Mouse (Mus musculus) intestine, embryonic 16.5 days (tissue): ENCODE measurements around the gene Aurka. TPM values are rescaled to one million over a fixed set of nuclear protein-coding genes. Genes with fewer than 3 reads are reported as not detected.

ENCODE experiments used
- ATAC-seq: fragments of 200-750 bp; cut with Nextera tagmentation; 2 replicates; pipeline ENCODE4 v1.8.0; 2017; ENCODE audit warnings: moderate TSS enrichment, moderate library complexity
- H3K27ac ChIP-seq: fragments of 300-500 bp; sonication (generic); 2 replicates; pipeline ENCODE4 v1.5.1; 2014; ENCODE audit warnings: mild to moderate bottlenecking, low read length
- H3K27me3 ChIP-seq: fragments of 300-500 bp; sonication (generic); replicated peaks from 2 replicates; pipeline ENCODE4 v1.6.1; 2014; ENCODE audit warnings: low read length, control low read depth, mixed read lengths; ENCODE audit not compliant: control insufficient read depth, insufficient read depth
- H3K36me3 ChIP-seq: fragments of 300-500 bp; sonication (generic); 2 replicates; pipeline ENCODE4 v1.6.1; 2014; ENCODE audit warnings: low read length, control low read depth; ENCODE audit not compliant: control insufficient read depth, insufficient read depth
- H3K4me1 ChIP-seq: fragments of 300-500 bp; sonication (generic); 2 replicates; pipeline ENCODE4 v1.6.1; 2014; ENCODE audit warnings: low read length, control low read depth, mixed read lengths; ENCODE audit not compliant: control insufficient read depth, insufficient read depth
- H3K4me2 ChIP-seq: fragments of 300-500 bp; sonication (generic); 2 replicates; pipeline ENCODE4 v1.6.1; 2014; ENCODE audit warnings: low read depth, low read length, control low read depth
- H3K4me3 ChIP-seq: fragments of 300-500 bp; sonication (generic); 2 replicates; pipeline ENCODE4 v1.5.1; 2014; ENCODE audit warnings: mild to moderate bottlenecking, low read length
- H3K9ac ChIP-seq: fragments of 300-500 bp; sonication (generic); 2 replicates; pipeline ENCODE4 v1.6.1; 2014; ENCODE audit warnings: low read depth, low read length
- H3K9me3 ChIP-seq: fragments of 300-500 bp; sonication (generic); 2 replicates; pipeline ENCODE4 v1.6.1; 2016; ENCODE audit warnings: low read length, control low read depth; ENCODE audit not compliant: control insufficient read depth
- WGBS: fragments of 180-500 bp; shearing (Covaris S2); extraction: QIAGEN DNeasy Blood & Tissue Kit; methylation state at CpG from one replicate; pipeline ENCODE4 v1.1.7; 2014; 5-methylcytosine and 5-hydroxymethylcytosine counted together
- polyA plus RNA-seq: library from polyadenylated mRNA; unstranded; fragments of >200 nt; fragmentation: Nextera tagmentation; extraction: Ambion mirVana; gene quantifications from 2 replicates; pipeline ENCODE4 v1.2.1, GENCODE M21; 2015

Aurka gene
- polyA plus RNA-seq, 1 experiment from 2014 or later: 103 TPM

DNA sequence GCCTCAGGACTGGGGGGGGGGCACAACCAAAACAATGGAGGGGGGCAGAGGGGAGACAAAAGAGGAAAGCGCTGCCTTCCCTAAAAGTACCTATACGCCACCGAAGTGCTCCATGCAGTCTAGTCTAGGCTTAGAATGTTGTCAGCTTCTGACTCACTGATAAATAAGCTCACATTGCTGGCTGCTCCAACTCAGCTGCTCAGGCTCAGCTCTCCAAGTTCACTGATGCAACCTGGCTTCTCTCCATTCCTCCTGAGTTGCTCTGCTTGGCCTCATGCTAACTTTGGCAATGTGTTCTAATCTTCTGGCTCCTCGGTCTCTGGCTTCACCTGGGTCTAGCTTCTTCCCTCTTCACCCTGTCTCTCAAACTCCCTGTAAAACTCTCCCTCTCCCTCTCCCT is 6.2 kb upstream of the Aurka start:
- 87% methylated on average over 4 of the region's 4 CpGs for WGBS
- Histone ChIP-seq H3K9me3 (no peaks in the 10 kb centered on the region), H3K27me3 (no peaks in the 10 kb centered on the region), H3K4me1 (peaks cover 6% of the 10 kb centered on the region), H3K4me3 (no peak overlapping the region), H3K27ac (no peak overlapping the region), H3K4me2 (no peak overlapping the region), H3K36me3 (peaks cover 41% of the 10 kb centered on the region), H3K9ac (no peak overlapping the region)
- no peak for ATAC-seq

DNA sequence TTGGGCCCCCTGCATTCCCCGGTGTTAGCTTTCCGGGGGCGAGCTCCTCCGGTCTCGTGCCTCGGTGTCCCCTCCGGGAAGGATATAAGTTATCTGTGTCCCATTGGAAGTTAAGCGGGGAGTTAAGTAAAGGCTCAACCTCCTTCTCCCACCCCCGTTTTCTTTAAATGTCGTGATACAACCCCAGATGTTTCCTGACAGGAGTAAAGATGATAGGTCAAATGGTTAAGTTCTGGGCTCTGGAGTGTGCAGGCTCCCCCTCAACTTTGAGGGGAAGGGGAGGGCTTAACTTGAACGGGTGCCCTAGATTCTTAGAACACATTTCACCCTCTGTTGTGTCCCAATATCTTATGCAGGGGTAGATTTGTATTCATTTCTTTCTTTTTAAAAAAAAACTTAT is 923 bp upstream of the Aurka start:
- peak; percentile 1; the same call in 1 of the 2 replicates for ATAC-seq
- Histone ChIP-seq H3K4me3 (peak overlapping the region; percentile 98), H3K9ac (peak overlapping the region; percentile 98), H3K36me3 (peaks cover 22% of the 10 kb centered on the region; the same call in 1 of the 2 replicates), H3K4me1 (peaks cover 22% of the 10 kb centered on the region), H3K9me3 (no peaks in the 10 kb centered on the region), H3K4me2 (peak overlapping the region; percentile 74), H3K27me3 (no peaks in the 10 kb centered on the region), H3K27ac (peak overlapping the region; percentile 77)
- WGBS: 0% methylated on average over 11 of the region's 11 CpGs

DNA sequence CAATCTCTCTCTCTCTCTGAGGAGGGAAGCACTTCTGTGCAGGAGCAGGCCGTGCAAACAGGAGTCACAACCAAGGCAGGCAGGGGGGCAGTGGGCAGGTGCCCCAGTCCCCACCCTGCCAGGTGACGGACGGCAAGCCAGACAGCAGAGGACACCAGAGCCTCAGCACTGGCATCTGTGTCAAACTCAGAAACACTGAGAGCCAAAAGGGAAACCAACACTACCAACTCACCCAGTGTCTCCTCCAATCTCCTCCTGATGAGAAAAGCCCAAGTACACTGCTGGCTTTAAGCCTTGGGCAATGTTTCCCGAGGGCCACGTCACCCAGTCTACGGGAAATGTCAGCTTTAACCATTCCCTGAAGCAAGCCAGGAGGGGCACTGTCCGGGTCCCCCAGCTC is 7.2 kb downstream of the Aurka start:
- Histone ChIP-seq H3K9me3 (no peaks in the 10 kb centered on the region), H3K9ac (no peak overlapping the region), H3K4me2 (no peak overlapping the region), H3K36me3 (peaks cover 42% of the 10 kb centered on the region), H3K27me3 (no peaks in the 10 kb centered on the region), H3K4me1 (peaks cover 2% of the 10 kb centered on the region), H3K4me3 (no peak overlapping the region), H3K27ac (no peak overlapping the region)
- 89% methylated on average over 7 of the region's 7 CpGs for WGBS
- no peak for ATAC-seq

- no peak overlapping the region for H3K4me3 ChIP-seq
- no peak for ATAC-seq
- H3K27ac ChIP-seq: no peak overlapping the region
- no peaks in the 10 kb centered on the region for H3K9me3 ChIP-seq
- WGBS: 84% methylated on average over 5 of the region's 5 CpGs
- H3K36me3 ChIP-seq: peaks cover 29% of the 10 kb centered on the region
- no peak overlapping the region for H3K9ac ChIP-seq
- H3K4me1 ChIP-seq: no peaks in the 10 kb centered on the region
- H3K4me2 ChIP-seq: no peak overlapping the region
- no peaks in the 10 kb centered on the region for H3K27me3 ChIP-seq
These were observed 14.5 kb downstream of the Aurka start for GRCm38 (mm10) chr2:172355833-172356232.

GRCm38 (mm10) chr2:172354761-172355160 is 15.6 kb downstream of the Aurka start:
- no peaks in the 10 kb centered on the region for H3K9me3 ChIP-seq
- H3K36me3 ChIP-seq: peaks cover 25% of the 10 kb centered on the region
- H3K27ac ChIP-seq: no peak overlapping the region
- ATAC-seq: no peak
- H3K4me1 ChIP-seq: no peaks in the 10 kb centered on the region
- H3K4me2 ChIP-seq: no peak overlapping the region
- WGBS: 77% methylated on average over 9 of the region's 9 CpGs
- no peak overlapping the region for H3K9ac ChIP-seq
- no peak overlapping the region for H3K4me3 ChIP-seq
- no peaks in the 10 kb centered on the region for H3K27me3 ChIP-seq

- no peak for ATAC-seq
- Histone ChIP-seq H3K4me3 (no peak overlapping the region), H3K9ac (no peak overlapping the region), H3K27me3 (no peaks in the 10 kb centered on the region), H3K27ac (no peak overlapping the region), H3K4me1 (peaks cover 7% of the 10 kb centered on the region), H3K9me3 (no peaks in the 10 kb centered on the region), H3K36me3 (peaks cover 17% of the 10 kb centered on the region), H3K4me2 (no peak overlapping the region)
- 77% methylated on average over 9 of the region's 9 CpGs for WGBS
These were observed 17.1 kb downstream of the Aurka start for GRCm38 (mm10) chr2:172353218-172353617.

DNA sequence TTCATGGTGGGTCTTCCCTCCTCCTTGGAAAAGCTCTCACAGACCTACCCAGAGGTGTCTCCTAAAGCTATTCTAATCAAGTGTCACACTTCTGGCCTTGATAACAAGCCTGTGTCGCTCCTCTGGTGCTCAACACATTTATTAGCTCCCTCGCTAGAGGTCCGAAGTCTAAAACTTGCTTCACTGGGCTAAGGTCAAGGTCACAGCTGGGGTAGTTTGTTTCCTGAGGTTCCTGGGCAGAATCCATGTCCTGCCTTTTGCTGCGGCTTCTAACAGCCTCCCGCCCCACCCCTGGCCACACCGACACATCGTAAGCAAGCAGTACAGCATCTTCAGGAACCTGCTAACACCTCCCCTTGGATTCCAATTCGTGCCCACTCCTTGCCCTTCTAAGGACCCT is 19.6 kb downstream of the Aurka start:
- Histone ChIP-seq H3K27me3 (no peaks in the 10 kb centered on the region), H3K4me2 (no peak overlapping the region), H3K9me3 (no peaks in the 10 kb centered on the region), H3K9ac (no peak overlapping the region), H3K4me3 (no peak overlapping the region), H3K27ac (no peak overlapping the region), H3K36me3 (0 out of 2 replicates have a peak, but pooled peaks cover 4% of the 10 kb centered on the region), H3K4me1 (peaks cover 11% of the 10 kb centered on the region)
- 60% methylated on average over 8 of the region's 8 CpGs for WGBS
- ATAC-seq: no peak

- Histone ChIP-seq H3K27ac (no peak overlapping the region), H3K4me3 (no peak overlapping the region), H3K9me3 (no peaks in the 10 kb centered on the region), H3K36me3 (0 out of 2 replicates have a peak, but pooled peaks cover 4% of the 10 kb centered on the region), H3K4me2 (no peak overlapping the region), H3K4me1 (peaks cover 13% of the 10 kb centered on the region), H3K27me3 (no peaks in the 10 kb centered on the region), H3K9ac (no peak overlapping the region)
- no peak for ATAC-seq
- 75% methylated on average over 14 of the region's 14 CpGs for WGBS
These were observed 20.6 kb downstream of the Aurka start for GRCm38 (mm10) chr2:172349776-172350175.

DNA sequence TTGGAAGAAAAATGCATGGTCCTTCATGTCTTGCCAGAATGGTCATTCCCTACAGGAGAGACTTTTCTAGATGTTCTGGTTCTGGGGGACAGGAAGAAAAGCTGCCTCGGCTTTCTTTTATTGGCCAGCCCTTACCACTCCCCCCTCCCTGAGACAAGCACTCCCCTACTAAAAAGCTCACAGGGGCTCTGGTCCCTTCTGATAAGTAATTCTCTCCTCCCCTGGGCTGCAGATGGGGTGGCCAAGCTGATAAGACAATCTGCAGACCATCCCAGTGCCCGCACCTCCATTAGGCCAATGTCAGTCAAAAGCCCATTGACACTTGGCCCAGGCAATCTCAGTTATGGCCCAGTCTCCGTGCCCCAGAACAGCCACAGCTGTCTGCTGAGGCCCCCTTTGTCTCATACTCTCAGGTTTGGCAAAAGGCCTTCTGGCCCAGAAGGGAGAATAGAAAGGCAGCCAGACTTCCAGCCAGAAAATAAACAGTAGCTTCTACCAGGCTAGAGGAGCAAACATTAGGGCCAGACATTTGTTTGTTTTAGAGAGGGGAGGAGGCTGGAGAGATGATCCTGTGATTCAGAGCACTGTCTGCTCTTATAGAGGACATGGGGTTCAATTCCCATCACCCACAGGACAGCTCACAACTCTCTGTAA is 21.9 kb downstream of the Aurka start:
- Histone ChIP-seq H3K4me2 (no peak overlapping the region), H3K4me1 (peaks cover 16% of the 10 kb centered on the region), H3K36me3 (0 out of 2 replicates have a peak, but pooled peaks cover 4% of the 10 kb centered on the region), H3K27me3 (no peaks in the 10 kb centered on the region), H3K27ac (peak overlapping the region; percentile 29; the same call in 1 of the 2 replicates), H3K4me3 (no peak overlapping the region), H3K9me3 (no peaks in the 10 kb centered on the region), H3K9ac (no peak overlapping the region)
- no peak for ATAC-seq
- WGBS: 35% methylated on average over 3 of the region's 3 CpGs
